Mouse (Mus musculus): ENCODE results near the gene Cacna1d.
A peak's percentile ranks its signal among the peaks of the same experiment; 100 is the strongest.

Cacna1d gene

DNA sequence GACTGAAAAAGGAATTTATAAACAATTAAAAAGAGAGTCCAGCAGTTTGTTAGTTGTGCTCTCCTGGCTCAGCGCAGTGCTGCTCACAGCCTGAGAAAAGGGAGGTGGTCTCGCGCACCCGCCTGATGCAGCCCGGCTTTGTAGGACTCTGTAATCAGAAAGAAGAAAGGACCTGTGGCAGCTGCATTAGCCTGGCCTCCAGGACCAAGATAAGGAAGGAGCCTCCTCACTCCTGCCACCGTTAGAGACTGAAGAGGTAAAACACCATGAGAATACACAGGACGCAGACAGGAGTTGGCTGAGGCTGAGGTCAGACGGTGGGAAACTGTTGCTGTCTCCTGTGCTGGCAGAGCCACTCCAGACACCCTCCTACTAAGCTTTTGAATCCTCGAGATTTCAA lies at the start of gene Cacna1d:
Cacna1d (minus strand) TSS at position 114 of the 400 bp plus-strand sequence.
- DNase-seq, result no peak

- no peak for DNase-seq
Observed at GRCm38 (mm10) chr14:30533780-30534450, 42.7 kb upstream of the Cacna1d start.

DNA sequence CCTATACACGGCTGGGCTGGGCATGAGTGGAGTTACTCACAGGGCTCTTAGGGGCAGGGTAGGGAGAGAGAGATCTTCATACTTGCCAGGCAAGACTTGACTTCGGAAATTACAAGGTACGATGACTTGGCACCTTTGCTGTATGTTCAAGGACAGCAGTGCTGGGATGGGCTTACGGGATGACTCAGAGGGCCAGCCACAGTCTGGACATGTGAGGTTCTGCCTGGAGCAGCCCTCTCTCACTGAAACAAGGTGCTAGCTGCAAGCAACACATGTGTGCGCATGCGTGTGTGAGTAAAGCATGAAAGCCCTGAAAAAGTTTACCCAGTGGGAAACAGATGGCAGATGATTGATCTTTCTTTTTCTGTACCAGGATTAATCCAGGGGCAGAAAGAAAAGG lies 40.6 kb upstream of the Cacna1d start:
- DNase-seq, result no peak

DNA sequence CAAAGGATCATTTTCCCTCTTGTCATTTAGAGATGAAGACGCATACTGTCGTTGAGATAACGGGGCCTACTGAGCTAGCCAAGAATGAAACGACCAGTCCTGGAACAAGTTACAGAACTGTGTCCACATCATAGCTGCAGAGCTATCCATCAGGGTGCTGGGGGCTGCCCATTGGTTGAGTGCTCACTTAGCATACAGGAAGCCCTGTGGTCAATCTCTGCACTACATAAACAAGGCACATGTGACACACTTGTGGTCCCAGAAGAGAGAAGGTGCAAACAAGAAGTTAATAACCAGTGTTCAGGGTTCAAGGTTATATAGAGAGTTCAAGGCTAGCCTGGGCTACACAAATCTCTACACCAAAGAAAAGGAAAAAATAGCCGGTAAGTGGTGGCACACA lies 40.2 kb upstream of the Cacna1d start:
- DNase-seq, result no peak

DNA sequence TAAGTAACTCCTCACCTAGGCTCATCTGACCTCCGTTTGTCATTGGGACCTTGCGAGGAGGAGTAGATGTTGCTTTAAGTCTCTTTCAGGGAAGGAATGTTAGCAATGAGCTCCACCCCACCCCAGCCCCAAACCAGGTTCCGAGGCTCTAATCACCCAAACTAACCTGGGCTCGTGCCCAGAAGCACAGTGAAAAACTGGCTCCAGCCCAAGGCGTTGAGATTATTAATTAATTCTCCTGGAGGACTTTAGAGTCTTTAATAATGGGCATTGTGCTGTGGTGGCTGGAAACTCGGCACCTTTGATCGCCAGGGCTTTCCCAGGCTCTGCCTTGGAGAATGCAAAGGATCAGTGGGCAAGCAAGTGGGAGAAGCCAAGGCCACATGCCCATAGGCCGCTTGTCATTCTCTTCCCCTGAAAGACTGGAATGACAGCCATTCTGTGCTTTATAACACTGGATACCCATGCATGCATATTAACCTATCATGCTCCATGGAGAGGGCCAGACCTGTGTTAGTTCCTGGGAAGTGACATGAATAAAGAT lies 39.5 kb upstream of the Cacna1d start:
- DNase-seq, result no peak

- DNase-seq, result no peak
Observed at GRCm38 (mm10) chr14:30529454-30529853, 38.2 kb upstream of the Cacna1d start.

DNA sequence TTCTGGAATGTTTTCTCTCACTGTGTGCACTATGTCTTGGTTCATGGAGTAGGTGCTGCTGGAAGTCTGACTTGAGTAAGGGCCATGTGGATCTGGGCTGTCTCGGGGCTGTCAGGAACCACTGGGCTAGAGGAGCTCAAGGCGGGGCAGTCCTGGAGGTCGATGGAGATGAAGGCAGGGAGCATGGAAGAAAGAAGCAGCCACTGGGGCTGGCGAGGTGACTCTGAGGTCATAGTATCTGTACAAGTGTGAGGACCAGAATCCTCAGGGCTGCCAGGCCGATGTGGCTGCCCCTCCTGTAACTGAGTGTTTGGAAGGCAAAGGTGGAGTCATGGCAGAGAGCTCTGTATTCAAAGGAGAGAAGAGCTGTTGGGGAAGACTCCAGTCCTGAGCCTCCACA lies 37.7 kb upstream of the Cacna1d start:
- DNase-seq, result no peak

DNA sequence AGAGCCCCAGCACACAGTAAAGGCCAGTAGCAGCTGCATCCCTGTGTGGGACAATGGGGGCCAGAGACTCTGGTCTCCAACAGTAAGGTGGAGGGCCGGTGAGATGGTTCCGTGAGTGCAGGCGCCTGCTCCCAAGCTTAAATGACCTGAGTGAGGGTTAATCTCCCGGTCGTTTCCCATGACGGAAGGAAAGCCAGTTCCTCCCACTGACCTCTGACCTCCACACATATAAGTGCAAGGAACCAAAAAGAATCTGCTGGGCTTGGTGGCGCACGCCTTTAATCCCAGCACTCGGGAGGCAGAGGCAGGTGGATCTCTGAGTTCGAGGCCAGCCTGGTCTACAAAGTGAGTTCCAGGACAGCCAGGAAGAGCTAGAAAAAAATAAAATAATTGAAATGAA lies 37.1 kb upstream of the Cacna1d start:
- no peak for DNase-seq

- no peak for DNase-seq
Observed at GRCm38 (mm10) chr14:30523356-30523755, 32.1 kb upstream of the Cacna1d start.

GRCm38 (mm10) chr14:30519323-30519722 lies 28.1 kb upstream of the Cacna1d start:
- no peak for DNase-seq

DNA sequence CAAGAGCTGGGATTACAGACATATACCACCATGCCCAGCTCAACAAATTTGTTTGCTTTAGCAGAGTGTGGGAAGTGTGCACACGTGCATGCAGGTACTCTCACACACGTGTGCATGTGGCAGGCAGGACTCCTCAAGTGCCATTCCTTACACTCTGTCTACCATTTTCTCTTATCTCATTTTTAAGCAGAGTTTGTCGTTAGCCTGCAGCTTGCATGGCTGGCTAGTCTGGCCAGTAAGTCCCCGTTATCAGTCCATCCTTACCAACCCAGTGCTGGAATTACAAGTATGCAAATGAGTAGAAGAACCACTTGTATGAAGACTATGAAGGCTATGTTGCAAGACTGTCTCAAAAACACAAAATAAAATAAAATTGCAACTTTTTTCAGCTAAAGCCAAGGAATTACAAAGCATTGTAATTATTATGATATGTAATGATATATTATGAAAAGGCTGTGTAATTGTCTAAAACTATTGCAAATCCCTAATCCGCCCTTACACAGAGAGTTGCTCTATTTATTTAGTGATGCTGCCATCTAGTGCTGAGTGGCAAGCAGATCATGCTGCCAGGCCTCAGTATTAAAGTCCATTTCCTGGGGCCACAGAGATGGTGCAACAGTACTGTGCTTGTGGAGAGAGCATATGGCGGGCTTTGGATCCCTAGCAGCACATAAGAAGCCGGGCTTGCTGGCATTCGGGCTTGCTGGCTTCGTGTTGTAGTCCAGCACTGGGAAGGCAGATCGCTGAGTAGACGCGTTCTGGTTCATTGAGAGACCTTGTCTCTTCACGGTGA lies 24.9 kb upstream of the Cacna1d start:
- peak; percentile 89 for DNase-seq

DNA sequence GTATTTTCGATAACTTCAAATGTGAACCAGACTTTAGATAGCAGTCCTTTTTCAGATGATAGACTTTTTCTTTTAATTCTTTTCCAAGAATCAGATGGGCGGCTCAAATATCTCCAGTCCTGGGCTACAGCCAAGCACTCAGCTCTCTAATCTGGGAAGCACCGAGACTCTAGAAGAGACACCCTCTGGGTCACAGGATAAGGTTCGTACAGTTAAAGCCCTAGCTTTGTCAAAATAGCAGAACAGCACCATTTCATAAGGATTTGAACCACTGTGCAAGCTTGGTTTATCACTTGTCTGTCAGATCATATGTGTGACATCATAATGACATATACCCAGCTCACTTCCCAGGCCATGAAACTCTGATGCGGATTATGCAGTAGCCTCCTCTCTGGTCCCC lies 21.6 kb upstream of the Cacna1d start:
- DNase-seq, result no peak

DNA sequence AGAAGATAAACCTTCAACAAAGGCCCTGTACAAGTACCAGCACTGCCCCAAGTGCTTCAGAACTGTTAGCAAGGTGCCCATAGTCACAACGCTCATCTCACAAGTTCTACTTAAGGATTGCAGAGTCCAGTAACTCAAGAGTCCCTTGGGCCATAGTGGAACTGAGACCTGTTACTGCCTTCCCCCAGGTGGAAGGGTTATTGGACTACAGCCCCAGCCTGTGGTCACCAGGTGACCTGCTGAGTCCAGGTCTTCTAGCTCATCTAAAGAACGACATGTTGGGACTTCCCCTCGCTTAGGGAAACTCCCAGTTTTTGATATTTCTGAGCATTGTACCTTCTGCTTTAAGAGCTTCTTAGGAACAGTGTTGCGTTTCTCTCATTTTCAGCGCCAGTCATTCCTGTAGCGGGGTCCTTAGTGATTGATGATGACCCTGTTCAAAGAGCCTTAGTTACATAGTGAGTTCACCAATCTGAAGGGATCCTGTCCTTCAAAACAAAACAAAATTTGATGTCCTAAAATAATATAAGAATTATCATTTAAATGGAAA lies 19.0 kb upstream of the Cacna1d start:
- DNase-seq, result no peak

GRCm38 (mm10) chr14:30504990-30505389 lies 13.7 kb upstream of the Cacna1d start:
- DNase-seq, result no peak

DNA sequence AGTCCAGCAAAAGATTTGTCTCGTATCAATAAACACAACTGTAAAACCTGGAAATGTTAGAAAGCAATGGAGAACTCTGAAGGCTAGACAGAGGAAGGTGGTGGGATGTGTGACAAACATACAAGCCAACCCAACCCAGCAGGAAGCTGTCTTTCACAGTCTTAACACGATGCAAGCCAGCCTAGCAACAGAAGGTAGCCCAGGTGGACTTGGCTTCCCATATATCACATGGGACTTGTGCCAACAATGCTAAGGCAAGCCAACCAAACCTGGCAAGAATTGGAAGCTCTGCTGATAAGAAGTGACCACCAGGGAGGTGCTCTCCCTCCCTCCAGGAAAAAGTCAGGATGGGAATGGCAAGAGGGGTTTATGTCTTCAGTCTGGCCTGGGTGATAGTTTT lies 6.9 kb upstream of the Cacna1d start:
- peak; percentile 92 for DNase-seq

DNA sequence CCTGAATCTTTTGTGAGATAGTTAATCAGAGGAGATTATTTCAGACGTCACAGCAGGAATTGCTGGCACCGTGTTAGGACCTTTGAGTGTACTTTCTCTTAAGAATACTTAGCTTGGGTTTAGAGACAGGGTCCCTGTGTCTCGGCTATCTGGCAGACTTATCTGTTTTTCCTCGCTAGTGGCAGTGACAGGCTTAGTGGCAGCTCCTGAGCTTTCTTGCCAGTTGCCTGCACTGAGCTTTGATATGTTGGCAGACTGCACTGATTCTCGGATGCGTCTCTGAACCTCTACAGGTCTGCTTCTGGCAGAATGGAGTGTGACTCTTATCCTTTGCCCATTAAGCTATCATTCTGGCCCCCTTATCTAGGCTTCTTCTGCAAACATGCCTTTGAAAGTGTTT lies 3.7 kb upstream of the Cacna1d start:
- DNase-seq, result no peak

GRCm38 (mm10) chr14:30493276-30493675 lies 2.0 kb upstream of the Cacna1d start:
- DNase-seq, result no peak

- DNase-seq, result peak; percentile 97
Observed at GRCm38 (mm10) chr14:30479361-30479948, 11.8 kb downstream of the Cacna1d start, which contains the start of gene Dcp1a. Dcp1a (plus strand) TSS chr14:30479535.

DNA sequence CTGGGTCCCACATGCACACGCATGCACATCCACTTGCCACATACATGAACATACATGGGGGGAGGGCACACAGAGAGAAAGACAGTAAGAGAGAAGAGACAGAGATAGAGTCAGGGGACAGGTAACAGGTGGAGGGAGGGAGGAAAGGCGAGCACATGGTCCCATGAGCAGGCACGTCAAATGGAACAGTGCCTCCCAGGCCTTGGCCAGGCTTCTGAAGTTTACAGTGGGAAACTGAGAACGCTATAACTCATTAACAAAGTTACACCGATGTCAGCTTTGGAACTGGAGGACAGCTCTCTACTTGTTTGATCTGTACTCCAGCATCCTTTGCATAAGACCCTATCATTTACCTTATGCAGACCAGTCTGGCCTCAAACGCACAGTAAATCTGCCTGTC lies 16.8 kb downstream of the Cacna1d start:
- no peak for DNase-seq

- no peak for DNase-seq
Observed at GRCm38 (mm10) chr14:30473605-30474004, 17.6 kb downstream of the Cacna1d start.

GRCm38 (mm10) chr14:30463312-30463711 lies 27.9 kb downstream of the Cacna1d start:
- no peak for DNase-seq

DNA sequence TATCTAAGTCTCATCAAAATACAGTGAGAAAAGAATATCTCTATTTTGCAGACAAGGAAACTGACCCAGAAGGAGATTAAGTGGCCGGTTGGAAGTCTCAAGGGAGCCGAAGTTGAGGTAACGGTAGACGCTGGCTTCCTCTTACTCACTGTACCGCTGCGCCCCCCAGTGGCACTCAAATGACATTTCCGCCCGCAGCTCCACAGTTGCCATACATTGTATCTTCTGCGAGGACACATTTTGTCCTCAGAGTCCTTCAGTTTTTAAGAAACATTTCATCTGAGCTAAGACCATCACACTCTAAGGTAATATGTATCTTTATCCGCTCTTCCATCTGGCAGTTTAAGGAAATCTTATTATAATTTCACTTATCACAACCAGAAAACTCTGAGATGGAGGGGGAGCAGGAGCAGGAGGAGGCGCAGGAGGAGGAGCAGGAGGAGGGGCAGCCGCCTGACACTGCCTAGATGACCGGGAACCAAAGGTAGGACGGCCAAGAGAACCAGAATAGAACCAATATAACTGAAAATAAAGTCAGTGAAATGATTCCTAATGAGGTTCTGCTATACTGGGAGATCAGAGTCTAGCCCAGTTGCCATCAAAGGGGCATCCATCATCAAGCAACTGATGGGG lies 31.2 kb downstream of the Cacna1d start:
- DNase-seq, result peak; percentile 69

- no peak for DNase-seq
Observed at GRCm38 (mm10) chr14:30458820-30459219, 32.4 kb downstream of the Cacna1d start.
